Mouse (Mus musculus) kidney, embryonic 16.5 days (tissue): Measurements from ENCODE around the gene Ttc30a1. TPM values are rescaled to one million over a fixed set of nuclear protein-coding genes. Genes with fewer than 3 reads are reported as not detected.

ENCODE experiments used
- ATAC-seq: fragments of 200-750 bp; cut with Nextera tagmentation; 2 replicates; pipeline ENCODE4 v1.8.0; 2017; ENCODE audit warnings: moderate TSS enrichment; ENCODE audit not compliant: low FRiP score, low TSS enrichment
- H3K27ac ChIP-seq: fragments of 300-500 bp; sonication (generic); 2 replicates; pipeline ENCODE4 v1.5.1; 2014; ENCODE audit warnings: low read length
- H3K27me3 ChIP-seq: fragments of 300-500 bp; sonication (generic); 2 replicates; pipeline ENCODE4 v1.6.1; 2014; ENCODE audit warnings: low read length, control low read depth, mixed read lengths; ENCODE audit not compliant: insufficient read depth
- H3K36me3 ChIP-seq: fragments of 300-500 bp; sonication (generic); 2 replicates; pipeline ENCODE4 v1.6.1; 2014; ENCODE audit warnings: low read length, control low read depth, mixed read lengths; ENCODE audit not compliant: insufficient read depth
- H3K4me1 ChIP-seq: fragments of 300-500 bp; sonication (generic); 2 replicates; pipeline ENCODE4 v1.6.1; 2014; ENCODE audit warnings: low read length, control low read depth, mixed read lengths; ENCODE audit not compliant: insufficient read depth
- H3K4me2 ChIP-seq: fragments of 300-500 bp; sonication (generic); replicated peaks from 2 replicates; pipeline ENCODE4 v1.6.1; 2014; ENCODE audit warnings: low read depth, low read length
- H3K4me3 ChIP-seq: fragments of 300-500 bp; sonication (generic); 2 replicates; pipeline ENCODE4 v1.5.1; 2014; ENCODE audit warnings: mild to moderate bottlenecking, low read length
- H3K9ac ChIP-seq: fragments of 300-500 bp; sonication (generic); replicated peaks from 2 replicates; pipeline ENCODE4 v1.6.1; 2014; ENCODE audit warnings: low read length
- H3K9me3 ChIP-seq: fragments of 300-500 bp; sonication (generic); 2 replicates; pipeline ENCODE4 v1.6.1; 2016; ENCODE audit warnings: low read length, control low read depth
- WGBS: fragments of 180-500 bp; shearing (Covaris S2); extraction: QIAGEN DNeasy Blood & Tissue Kit; methylation state at CpG from one replicate; pipeline ENCODE4 v1.1.7; 2014; 5-methylcytosine and 5-hydroxymethylcytosine counted together
- polyA plus RNA-seq: library from polyadenylated mRNA; unstranded; fragments of >200 nt; fragmentation: Nextera tagmentation; extraction: Ambion mirVana; gene quantifications from 2 replicates; pipeline ENCODE4 v1.2.1, GENCODE M21; 2015

Gene Ttc30a1
- polyA plus RNA-seq, 1 experiment from 2014 or later, result 10.5 TPM

DNA sequence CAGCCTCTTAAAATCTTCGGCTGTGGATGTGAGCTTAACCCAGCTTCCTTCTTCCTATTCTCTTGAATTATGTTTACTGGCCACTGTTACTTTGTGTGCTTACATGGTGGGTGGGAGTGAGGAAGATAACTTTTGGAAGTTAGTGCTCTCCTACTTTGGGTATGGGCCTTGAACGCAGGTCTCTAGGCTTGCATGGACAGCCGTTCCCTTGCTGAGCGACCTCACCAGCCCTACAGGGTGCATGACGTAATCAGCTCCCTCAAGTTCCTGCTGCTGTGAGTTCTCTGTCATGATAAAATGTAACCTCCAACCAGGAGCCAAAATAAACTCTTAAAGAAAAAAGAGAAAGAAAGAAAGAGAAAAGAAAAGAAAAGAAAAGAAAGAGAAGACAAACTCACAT lies 17.7 kb downstream of the Ttc30a1 start:
- H3K36me3 ChIP-seq, result no peaks in the 10 kb centered on the region
- 0 out of 2 replicates have a peak overlapping the region, but pooled peaks have one; percentile 10 for H3K9ac ChIP-seq
- 70% methylated on average over 5 of the region's 5 CpGs for WGBS
- peak overlapping the region; percentile 44 for H3K4me2 ChIP-seq
- no peak for ATAC-seq
- peak overlapping the region; percentile 25 for H3K4me3 ChIP-seq
- peaks cover 35% of the 10 kb centered on the region for H3K4me1 ChIP-seq
- no peaks in the 10 kb centered on the region for H3K27me3 ChIP-seq
- H3K9me3 ChIP-seq, result no peaks in the 10 kb centered on the region
- H3K27ac ChIP-seq, result no peak overlapping the region

DNA sequence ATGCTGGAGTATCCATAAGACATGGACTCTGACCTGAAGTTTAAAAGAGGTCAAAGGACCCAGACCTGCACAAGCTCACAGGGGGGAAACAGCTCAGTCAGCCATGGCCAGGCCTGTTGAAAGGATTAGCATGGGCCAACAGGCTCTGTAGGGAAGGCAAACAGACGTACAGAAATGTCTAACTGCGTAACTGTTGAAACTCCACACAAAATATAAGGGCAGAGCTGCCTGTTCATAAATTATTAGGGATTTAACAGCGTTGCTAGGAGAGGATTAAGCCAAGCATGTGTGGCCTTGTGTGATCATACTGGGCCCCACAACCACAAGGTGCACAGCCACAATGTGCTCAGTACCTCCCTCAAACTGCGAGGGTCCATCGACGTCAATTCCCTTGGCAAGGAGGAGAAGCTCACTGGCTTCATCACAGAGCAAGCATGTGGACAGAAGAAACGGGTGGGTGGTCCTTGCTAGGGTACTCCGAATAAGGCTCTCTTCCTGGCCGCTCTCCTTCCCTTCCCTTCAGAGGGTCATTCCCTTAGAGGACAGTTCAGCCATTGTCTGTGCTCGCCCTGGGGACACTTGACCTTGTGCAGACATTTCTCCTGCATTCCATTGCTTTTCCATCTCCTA lies 18.4 kb downstream of the Ttc30a1 start:
- Histone ChIP-seq H3K27me3 (no peaks in the 10 kb centered on the region), H3K9me3 (no peaks in the 10 kb centered on the region), H3K4me3 (no peak overlapping the region), H3K36me3 (no peaks in the 10 kb centered on the region), H3K4me1 (peaks cover 35% of the 10 kb centered on the region), H3K9ac (no peak overlapping the region), H3K4me2 (no peak overlapping the region), H3K27ac (no peak overlapping the region)
- 80% methylated on average over 10 of the region's 10 CpGs for WGBS
- no peak for ATAC-seq

DNA sequence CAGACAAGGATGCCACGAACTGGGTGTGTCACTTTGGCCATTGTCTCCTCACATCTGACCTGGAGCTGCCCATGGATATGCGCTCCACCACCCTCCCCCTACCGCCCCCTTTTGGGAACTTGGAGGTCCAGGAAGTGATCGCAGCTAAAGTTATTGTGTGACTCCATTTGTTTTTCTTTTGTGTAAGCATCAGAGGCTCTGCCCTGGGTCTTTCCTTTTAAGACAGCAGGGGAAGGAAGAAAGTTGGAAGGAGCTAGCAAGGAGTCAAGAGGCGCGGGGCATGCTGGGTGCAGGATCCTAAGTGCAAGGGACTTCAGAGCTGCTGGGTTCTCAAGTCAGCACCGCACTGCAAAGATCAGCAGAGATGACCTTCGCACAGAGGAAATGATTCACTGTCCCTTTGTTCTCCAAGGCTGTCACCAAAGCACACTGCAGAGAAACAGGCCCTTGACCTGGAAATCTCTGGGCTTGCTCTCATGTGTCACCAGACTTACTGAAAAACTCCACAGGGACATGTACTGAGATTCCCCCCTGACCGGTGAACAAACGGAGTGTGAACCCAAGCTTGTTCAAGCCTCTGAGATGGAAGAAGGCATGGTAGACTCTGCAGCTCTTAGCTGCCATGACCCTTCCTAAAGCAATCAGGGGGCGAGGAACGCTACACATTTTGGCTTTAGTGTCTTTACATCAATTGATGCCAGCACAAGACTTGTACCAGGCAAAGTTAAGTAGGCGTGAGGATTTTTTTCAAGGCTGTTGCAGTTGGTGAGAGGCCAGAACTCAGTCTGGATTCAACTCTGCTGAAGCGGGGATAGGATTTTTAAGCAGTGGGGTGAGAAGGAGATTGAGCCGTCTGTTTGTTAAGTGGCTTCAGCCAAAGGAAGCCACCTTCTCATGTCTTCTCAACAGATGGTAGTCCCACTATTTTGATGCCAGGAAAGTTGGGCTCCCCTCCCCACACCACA lies 21.1 kb downstream of the Ttc30a1 start:
- WGBS, result 43% methylated on average over 15 of the region's 15 CpGs
- Histone ChIP-seq H3K4me1 (peaks cover 35% of the 10 kb centered on the region), H3K4me2 (0 out of 2 replicates have a peak overlapping the region, but pooled peaks have one; percentile 17), H3K9me3 (no peaks in the 10 kb centered on the region), H3K4me3 (no peak overlapping the region), H3K9ac (no peak overlapping the region), H3K36me3 (no peaks in the 10 kb centered on the region), H3K27ac (peak overlapping the region; percentile 17; the same call in 1 of the 2 replicates), H3K27me3 (no peaks in the 10 kb centered on the region)
- peak; percentile 41; the same call in 1 of the 2 replicates for ATAC-seq

DNA sequence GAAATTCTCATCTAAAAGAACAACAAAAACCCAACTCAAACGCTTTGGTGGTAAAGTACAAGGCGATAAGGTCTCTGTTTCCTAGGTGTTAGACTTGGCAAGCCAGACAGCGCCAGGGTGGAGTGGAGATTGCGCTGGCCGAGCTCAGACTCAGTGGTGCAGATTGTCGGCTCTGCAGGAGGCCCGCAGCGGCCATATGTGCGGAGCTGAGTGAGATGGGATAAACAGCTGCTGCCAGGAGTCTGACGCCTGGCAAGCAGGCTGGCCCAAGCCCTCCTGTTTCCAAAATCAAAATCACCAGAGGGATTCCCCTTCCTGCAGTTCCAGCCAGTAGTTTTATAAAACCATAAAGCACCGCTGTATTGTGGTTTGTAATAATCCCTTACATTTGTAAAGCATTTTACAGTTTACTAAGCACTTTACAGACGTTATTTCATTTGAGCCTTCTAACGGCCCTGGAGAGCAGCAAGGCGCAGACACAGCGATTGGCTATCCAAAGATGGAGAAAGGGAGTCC lies 21.9 kb downstream of the Ttc30a1 start:
- Histone ChIP-seq H3K27ac (peak overlapping the region; percentile 17; the same call in 1 of the 2 replicates), H3K4me3 (no peak overlapping the region), H3K9me3 (no peaks in the 10 kb centered on the region), H3K27me3 (no peaks in the 10 kb centered on the region), H3K9ac (peak overlapping the region; percentile 5; the same call in 1 of the 2 replicates), H3K4me1 (peaks cover 34% of the 10 kb centered on the region), H3K4me2 (peak overlapping the region; percentile 17), H3K36me3 (no peaks in the 10 kb centered on the region)
- no peak for ATAC-seq
- 20% methylated on average over 15 of the region's 15 CpGs for WGBS

DNA sequence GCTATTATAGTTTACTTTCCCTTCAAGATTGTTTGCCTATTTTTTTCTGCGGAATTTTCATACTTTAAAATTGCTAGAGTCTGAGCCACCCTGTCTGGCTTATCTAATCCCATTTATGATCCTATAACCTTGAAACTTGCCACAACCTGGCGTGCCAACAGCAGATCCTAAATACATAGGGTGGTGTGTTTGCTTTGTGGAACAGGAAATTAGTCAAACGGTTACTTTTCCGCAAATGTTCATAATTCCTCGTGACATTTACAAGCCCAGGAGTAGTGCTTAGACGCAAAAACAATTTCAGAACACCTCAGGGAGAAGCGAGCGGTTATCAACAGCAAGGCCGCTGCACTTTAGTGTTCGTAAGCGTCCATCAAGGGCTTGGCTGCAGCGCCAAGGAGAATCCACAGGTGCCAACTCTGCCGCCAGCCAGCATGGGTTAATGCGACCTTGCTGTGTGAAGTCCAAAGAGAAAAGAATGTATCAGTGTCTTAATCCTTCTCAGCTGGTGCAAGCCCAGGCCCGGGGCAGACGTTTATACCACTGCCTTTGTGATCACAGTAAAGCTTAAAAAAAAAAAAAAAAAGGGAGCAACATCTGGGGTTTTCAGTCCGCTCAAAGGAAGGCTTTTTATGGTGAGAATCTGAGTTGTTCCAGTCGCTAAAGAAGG lies 22.5 kb downstream of the Ttc30a1 start:
- no peaks in the 10 kb centered on the region for H3K9me3 ChIP-seq
- no peaks in the 10 kb centered on the region for H3K27me3 ChIP-seq
- no peak overlapping the region for H3K4me3 ChIP-seq
- H3K4me1 ChIP-seq, result peaks cover 28% of the 10 kb centered on the region
- H3K4me2 ChIP-seq, result peak overlapping the region; percentile 17
- ATAC-seq, result no peak
- peak overlapping the region; percentile 5; the same call in 1 of the 2 replicates for H3K9ac ChIP-seq
- H3K36me3 ChIP-seq, result no peaks in the 10 kb centered on the region
- 36% methylated on average over 18 of the region's 18 CpGs for WGBS
- no peak overlapping the region for H3K27ac ChIP-seq

DNA sequence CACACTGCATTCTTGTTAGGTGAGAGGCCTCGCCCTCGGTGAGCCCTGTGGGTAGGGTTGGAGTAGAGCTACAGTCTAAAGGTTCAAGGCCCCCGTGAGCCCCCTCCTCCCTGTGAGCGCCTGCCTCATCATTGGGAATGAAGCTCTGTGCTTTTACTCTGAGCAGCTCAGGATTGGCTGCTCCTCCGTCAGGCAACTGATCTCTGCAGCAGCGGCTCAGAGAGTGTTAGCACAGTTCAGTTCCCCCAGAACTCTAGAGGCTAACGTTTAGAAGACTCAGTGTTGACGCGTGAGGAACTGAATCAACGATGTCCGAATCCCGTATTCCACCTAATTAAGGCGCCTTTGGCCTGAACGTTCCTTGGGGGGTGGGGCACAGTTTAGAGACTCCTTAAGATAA lies 26.1 kb downstream of the Ttc30a1 start:
- ATAC-seq, result no peak
- H3K9me3 ChIP-seq, result no peaks in the 10 kb centered on the region
- no peaks in the 10 kb centered on the region for H3K27me3 ChIP-seq
- H3K36me3 ChIP-seq, result no peaks in the 10 kb centered on the region
- no peak overlapping the region for H3K27ac ChIP-seq
- peaks cover 17% of the 10 kb centered on the region for H3K4me1 ChIP-seq
- no peak overlapping the region for H3K4me3 ChIP-seq
- H3K9ac ChIP-seq, result no peak overlapping the region
- H3K4me2 ChIP-seq, result no peak overlapping the region
- 52% methylated on average over 14 of the region's 14 CpGs for WGBS

DNA sequence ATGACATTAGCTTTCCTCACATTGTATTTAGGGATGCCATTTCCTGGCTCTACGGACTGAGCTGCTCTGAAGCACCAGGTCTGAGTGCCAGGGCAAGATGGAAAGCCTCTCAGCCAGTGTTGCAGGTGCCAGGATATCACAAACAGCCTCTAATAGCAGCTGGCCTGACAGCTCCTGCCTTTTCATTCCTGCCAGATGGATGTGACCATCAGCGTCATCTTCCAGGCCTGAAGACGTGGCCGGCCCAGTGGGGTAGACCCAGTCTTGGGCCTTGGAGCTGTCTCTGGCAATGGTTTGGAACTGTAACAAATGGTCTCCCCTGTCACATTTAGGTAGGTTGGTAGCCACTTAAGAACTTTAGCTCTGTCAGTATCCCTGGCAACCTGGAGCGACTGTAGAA lies 28.4 kb downstream of the Ttc30a1 start:
- Histone ChIP-seq H3K4me3 (no peak overlapping the region), H3K36me3 (no peaks in the 10 kb centered on the region), H3K27ac (no peak overlapping the region), H3K9ac (no peak overlapping the region), H3K4me1 (no peaks in the 10 kb centered on the region), H3K4me2 (no peak overlapping the region), H3K27me3 (no peaks in the 10 kb centered on the region), H3K9me3 (no peaks in the 10 kb centered on the region)
- no peak for ATAC-seq
- WGBS, result 88% methylated on average over 5 of the region's 5 CpGs

DNA sequence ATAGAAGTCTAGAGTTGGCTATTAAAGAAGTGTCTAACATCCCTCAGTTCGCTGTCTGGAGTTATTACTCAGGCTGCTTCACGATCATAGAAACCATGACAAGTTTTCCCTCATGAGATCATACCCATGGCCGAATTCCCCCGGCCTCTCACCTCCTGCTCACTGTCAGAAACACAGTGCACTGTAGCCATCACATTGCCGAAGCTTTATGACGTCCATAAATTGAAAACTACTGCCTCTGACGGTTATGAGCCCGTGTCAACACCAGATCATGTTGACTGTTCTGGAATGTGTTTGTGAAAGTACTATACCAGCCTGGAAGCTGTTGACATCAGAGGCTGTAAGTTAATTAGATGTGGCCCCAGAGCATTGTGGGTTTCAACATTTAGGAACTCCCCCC lies 31.1 kb downstream of the Ttc30a1 start:
- no peak overlapping the region for H3K4me3 ChIP-seq
- H3K36me3 ChIP-seq, result no peaks in the 10 kb centered on the region
- 71% methylated on average over 8 of the region's 8 CpGs for WGBS
- H3K27ac ChIP-seq, result no peak overlapping the region
- no peaks in the 10 kb centered on the region for H3K4me1 ChIP-seq
- H3K9ac ChIP-seq, result no peak overlapping the region
- H3K27me3 ChIP-seq, result no peaks in the 10 kb centered on the region
- no peak overlapping the region for H3K4me2 ChIP-seq
- ATAC-seq, result no peak
- H3K9me3 ChIP-seq, result no peaks in the 10 kb centered on the region
